Mouse (Mus musculus) embryonic facial prominence, embryonic 11.5 days (tissue): ENCODE data around the gene Elf3. TPM values are rescaled to one million over a fixed set of nuclear protein-coding genes. Genes with fewer than 3 reads are reported as not detected.
A peak's percentile ranks its signal among the peaks of the same experiment; 100 is the strongest.

Experiments
- ATAC-seq: fragments of 200-750 bp; cut with Nextera tagmentation; replicated peaks from 2 replicates; pipeline ENCODE4 v1.8.0; 2017; ENCODE audit warnings: low read depth; ENCODE audit not compliant: insufficient number of reproducible peaks, low FRiP score, low TSS enrichment
- DNase-seq: peaks from one replicate; pipeline ENCODE4 v3.0.0-alpha.2; 2015; ENCODE audit warnings: low spot score
- H3K27ac ChIP-seq: fragments of 300-500 bp; sonication (generic); replicated peaks from 2 replicates; pipeline ENCODE4 v1.5.1; 2014; ENCODE audit warnings: mild to moderate bottlenecking, low read depth, low read length, control low read depth
- H3K27me3 ChIP-seq: fragments of 300-500 bp; sonication (generic); 2 replicates; pipeline ENCODE4 v1.6.1; 2014; ENCODE audit warnings: mild to moderate bottlenecking, low read length, moderate library complexity, mixed read lengths; ENCODE audit not compliant: control insufficient read depth, insufficient read depth
- H3K36me3 ChIP-seq: fragments of 300-500 bp; sonication (generic); replicated peaks from 2 replicates; pipeline ENCODE4 v1.6.1; 2014; ENCODE audit warnings: low read depth, mild to moderate bottlenecking, low read length, moderate library complexity, mixed read lengths; ENCODE audit not compliant: control insufficient read depth, insufficient read depth
- H3K4me1 ChIP-seq: fragments of 300-500 bp; sonication (generic); 2 replicates; pipeline ENCODE4 v1.6.1; 2014; ENCODE audit warnings: low read length, mixed read lengths; ENCODE audit not compliant: control insufficient read depth, insufficient read depth
- H3K4me2 ChIP-seq: fragments of 300-500 bp; sonication (generic); 2 replicates; pipeline ENCODE4 v1.6.1; 2014; ENCODE audit warnings: low read depth, mild to moderate bottlenecking, control low read depth, low read length, moderate library complexity
- H3K4me3 ChIP-seq: fragments of 300-500 bp; sonication (generic); 2 replicates; pipeline ENCODE4 v1.5.1; 2014; ENCODE audit warnings: low read depth, low read length, control low read depth
- H3K9ac ChIP-seq: fragments of 300-500 bp; sonication (generic); replicated peaks from 2 replicates; pipeline ENCODE4 v1.6.1; 2014; ENCODE audit warnings: mild to moderate bottlenecking, control low read depth, low read length
- H3K9me3 ChIP-seq: fragments of 300-500 bp; sonication (generic); replicated peaks from 2 replicates; pipeline ENCODE4 v1.6.1; 2016; ENCODE audit warnings: mild to moderate bottlenecking, low read length, inconsistent platforms, mixed read lengths; ENCODE audit not compliant: control insufficient read depth
- WGBS: fragments of 180-500 bp; shearing (Covaris S2); extraction: QIAGEN DNeasy Blood & Tissue Kit; methylation state at CpG from one replicate; pipeline ENCODE4 v1.1.7; 2014; 5-methylcytosine and 5-hydroxymethylcytosine counted together
- polyA plus RNA-seq: library from polyadenylated mRNA; unstranded; fragments of >200 nt; fragmentation: Nextera tagmentation; extraction: Ambion mirVana; gene quantifications from 2 replicates; pipeline ENCODE4 v1.2.1, GENCODE M21; 2014

The Elf3 gene
- polyA plus RNA-seq = 2.9 and 3.7 TPM in 2 replicates

- DNase-seq = peak; percentile 81
- Histone ChIP-seq H3K27ac (peak within 1 kb of the TSS; percentile 28; the same call in 1 of the 2 replicates), H3K36me3 (no peaks in the 10 kb centered on the region), H3K4me2 (peak within 1 kb of the TSS; percentile 54), H3K9ac (peak within 1 kb of the TSS; percentile 50), H3K27me3 (no peaks in the 10 kb centered on the region), H3K9me3 (no peaks in the 10 kb centered on the region), H3K4me3 (peak within 1 kb of the TSS; percentile 19), H3K4me1 (peaks cover 5% of the 10 kb centered on the region)
- peak; percentile 72 for ATAC-seq
- 3% methylated on average over 19 of the region's 19 CpGs for WGBS
These were observed at the start of gene Elf3 for GRCm38 (mm10) chr1:135258380-135259127. Elf3 (minus strand) TSS chr1:135258568.

DNA sequence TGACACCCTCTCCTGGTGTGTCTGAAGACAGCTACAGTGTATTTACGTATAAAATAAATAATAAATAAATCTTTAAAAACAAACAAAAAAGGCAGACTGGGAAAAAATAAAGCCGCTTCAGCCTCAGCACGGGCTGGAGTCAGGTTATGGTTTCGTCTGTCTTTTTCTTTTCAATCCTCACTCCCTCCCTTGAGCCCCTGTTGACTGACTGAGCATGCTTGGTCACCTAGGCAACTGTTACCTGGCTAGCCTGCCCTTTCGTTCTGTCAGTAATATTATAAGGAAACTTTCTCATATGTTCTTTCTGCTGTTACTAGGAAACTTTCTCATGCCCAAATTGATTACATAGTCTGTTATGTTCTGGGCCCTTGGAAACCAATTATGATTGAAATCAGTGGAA is 32.5 kb upstream of the Elf3 start:
- no peaks in the 10 kb centered on the region for H3K4me1 ChIP-seq
- no peaks in the 10 kb centered on the region for H3K27me3 ChIP-seq
- 85% methylated on average over 5 of the region's 5 CpGs for WGBS
- DNase-seq (no peak), ATAC-seq (no peak)
- H3K9me3 ChIP-seq = no peaks in the 10 kb centered on the region
- no peaks in the 10 kb centered on the region; the same call in 1 of the 2 replicates for H3K36me3 ChIP-seq
- no peak overlapping the region for H3K9ac ChIP-seq
- H3K4me3 ChIP-seq = no peak overlapping the region
- no peak overlapping the region for H3K4me2 ChIP-seq
- no peak overlapping the region for H3K27ac ChIP-seq

- Histone ChIP-seq H3K9me3 (no peaks in the 10 kb centered on the region), H3K36me3 (no peaks in the 10 kb centered on the region), H3K4me3 (no peak overlapping the region), H3K4me2 (no peak overlapping the region), H3K27me3 (no peaks in the 10 kb centered on the region), H3K27ac (no peak overlapping the region), H3K4me1 (no peaks in the 10 kb centered on the region), H3K9ac (no peak overlapping the region)
- DNase-seq = no peak
- 68% methylated on average over 2 of the region's 2 CpGs for WGBS
- no peak for ATAC-seq
These were observed 27.9 kb upstream of the Elf3 start for GRCm38 (mm10) chr1:135286311-135286710.

DNA sequence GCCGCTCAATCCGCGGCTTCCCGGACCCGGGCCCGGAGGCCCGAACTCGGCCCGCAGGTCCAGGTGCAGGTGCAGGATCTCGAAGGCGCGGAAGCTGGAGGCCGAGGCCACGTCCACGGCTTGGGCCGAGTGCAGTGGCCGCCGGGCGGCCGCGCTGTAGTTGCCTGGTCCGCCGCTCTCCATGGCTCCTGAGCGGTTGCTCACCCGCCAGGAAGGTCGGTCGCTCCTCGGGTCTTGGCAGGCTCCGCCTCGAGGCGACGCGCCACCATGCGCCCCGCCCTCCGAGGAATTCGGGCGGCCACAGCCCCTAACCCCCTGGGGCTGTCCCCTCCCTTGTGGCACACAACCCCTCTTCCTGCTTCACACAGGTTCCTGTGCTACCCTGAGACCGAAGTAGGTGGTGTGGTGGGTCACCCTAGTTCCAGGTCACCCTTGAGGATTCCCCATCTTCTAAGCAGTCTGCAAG is 25.5 kb upstream of the Elf3 start, which contains the start of gene Rnpep:
Gene Rnpep, minus strand, starts transcription at position 259 of the 466 bp plus-strand sequence.
- DNase-seq = peak; percentile 81
- peak; percentile 84 for ATAC-seq
- 0% methylated on average over 22 of the region's 39 CpGs for WGBS

DNA sequence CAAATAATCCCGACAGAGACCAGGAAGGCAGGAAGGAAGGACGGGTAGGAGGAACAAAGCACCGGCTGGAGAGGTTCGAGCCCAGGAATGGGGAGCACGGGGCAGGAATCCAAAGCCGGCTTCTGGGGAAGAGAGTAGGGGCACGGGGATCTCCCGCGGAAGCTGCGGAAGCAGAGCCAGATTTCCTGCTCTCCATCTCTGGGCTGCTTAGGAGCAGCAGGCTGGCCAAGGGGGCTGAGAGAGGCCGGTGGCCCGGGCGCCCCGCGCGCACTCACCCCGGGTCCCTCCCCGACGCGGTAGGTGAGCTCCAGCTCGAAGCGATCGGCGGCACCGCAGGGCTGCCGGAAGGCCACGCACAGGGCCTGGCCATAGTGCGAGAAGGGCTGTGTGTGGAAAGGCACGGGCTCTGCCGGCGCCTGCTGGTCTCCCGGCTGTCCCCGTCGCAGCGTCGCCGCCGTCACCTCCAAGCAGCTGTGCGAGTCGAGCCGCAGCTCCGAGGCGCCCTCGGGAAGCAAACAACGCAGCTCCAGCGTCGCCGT is 25.0 kb upstream of the Elf3 start:
- H3K9ac ChIP-seq = peak overlapping the region; percentile 93
- H3K4me2 ChIP-seq = peak overlapping the region; percentile 87
- DNase-seq (no peak), ATAC-seq (peak; percentile 83)
- H3K36me3 ChIP-seq = no peaks in the 10 kb centered on the region
- no peaks in the 10 kb centered on the region for H3K27me3 ChIP-seq
- H3K4me3 ChIP-seq = peak overlapping the region; percentile 76
- no peaks in the 10 kb centered on the region for H3K4me1 ChIP-seq
- H3K9me3 ChIP-seq = no peaks in the 10 kb centered on the region
- H3K27ac ChIP-seq = peak overlapping the region; percentile 69
- under 1% methylated on average over 48 of the region's 48 CpGs for WGBS

More for the DNA sequence above, 25.5 kb upstream of the Elf3 start, which contains the start of gene Rnpep:
- H3K36me3 ChIP-seq = no peaks in the 10 kb centered on the region
- no peaks in the 10 kb centered on the region for H3K27me3 ChIP-seq
- H3K27ac ChIP-seq = peak within 1 kb of the TSS; percentile 69
- no peaks in the 10 kb centered on the region for H3K9me3 ChIP-seq
- peak within 1 kb of the TSS; percentile 76 for H3K4me3 ChIP-seq
- H3K4me2 ChIP-seq = peak within 1 kb of the TSS; percentile 87
- no peaks in the 10 kb centered on the region for H3K4me1 ChIP-seq
- H3K9ac ChIP-seq = peak within 1 kb of the TSS; percentile 93

GRCm38 (mm10) chr1:135282536-135283286 is 24.3 kb upstream of the Elf3 start:
- no peak for ATAC-seq
- Histone ChIP-seq H3K4me2 (peak overlapping the region; percentile 87), H3K9me3 (no peaks in the 10 kb centered on the region), H3K27ac (no peak overlapping the region; the same call in 1 of the 2 replicates), H3K36me3 (no peaks in the 10 kb centered on the region), H3K27me3 (no peaks in the 10 kb centered on the region), H3K4me3 (peak overlapping the region; percentile 76), H3K9ac (peak overlapping the region; percentile 93), H3K4me1 (no peaks in the 10 kb centered on the region)
- 42% methylated on average over 13 of the region's 13 CpGs for WGBS
- peak; percentile 47 for DNase-seq

- H3K27ac ChIP-seq = no peak overlapping the region
- no peak overlapping the region for H3K4me3 ChIP-seq
- WGBS = 96% methylated on average over 17 of the region's 17 CpGs
- ATAC-seq (no peak), DNase-seq (no peak)
- no peaks in the 10 kb centered on the region for H3K27me3 ChIP-seq
- H3K9ac ChIP-seq = no peak overlapping the region
- no peaks in the 10 kb centered on the region; the same call in 1 of the 2 replicates for H3K36me3 ChIP-seq
- no peak overlapping the region for H3K4me2 ChIP-seq
- H3K9me3 ChIP-seq = no peaks in the 10 kb centered on the region
- H3K4me1 ChIP-seq = no peaks in the 10 kb centered on the region
These were observed 23.5 kb upstream of the Elf3 start for GRCm38 (mm10) chr1:135281841-135282240.
